Mouse (Mus musculus) stomach, postnatal 0 days (tissue): Measurements from ENCODE around the gene Psap.

Experiments used
- CTCF ChIP-seq: IDR thresholded peaks from 2 replicates; pipeline ENCODE4 v1.5.1; 2016; ENCODE audit warnings: antibody characterized with exemption, low read depth, mild to moderate bottlenecking, moderate library complexity
- EP300 ChIP-seq: optimal IDR thresholded peaks from 2 replicates; pipeline ENCODE3; 2016; ENCODE audit warnings: antibody characterized with exemption

- TF ChIP-seq CTCF: peak; percentile 23; the same call in 1 of the 2 replicates
- no peak for TF ChIP-seq EP300
Measured at GRCm38 (mm10) chr10:60234006-60234405, 43.4 kb upstream of the Psap start.
